Mouse (Mus musculus) CH12.LX (cell line): ENCODE measurements around the gene Idh2.

ENCODE experiments used
- CTCF ChIP-seq, 2 experiments: IDR thresholded peaks in 1 of 2; conservative IDR thresholded peaks in 1 of 2; 2 replicates each; pipeline ENCODE4 v1.5.1; 2011 to 2012; ENCODE audit warnings: low read depth in 2 of 2, low read length in 2 of 2, improper control_type of control experiment in 1 of 2, inconsistent platforms in 1 of 2, mild to moderate bottlenecking in 1 of 2, moderate library complexity in 1 of 2
- EP300 ChIP-seq: IDR thresholded peaks from 2 replicates; pipeline ENCODE4 v1.6.1; 2011; ENCODE audit warnings: low read length, improper control_type of control experiment
- MAFK ChIP-seq: IDR thresholded peaks from 2 replicates; pipeline ENCODE4 v1.6.1; 2011; ENCODE audit warnings: low read length, improper control_type of control experiment; ENCODE audit not compliant: insufficient replicate concordance
- MAX ChIP-seq: IDR thresholded peaks from 2 replicates; pipeline ENCODE4 v1.6.1; 2011; ENCODE audit warnings: low read length, improper control_type of control experiment
- MXI1 ChIP-seq: IDR thresholded peaks from 2 replicates; pipeline ENCODE4 v1.6.1; 2011; ENCODE audit warnings: mild to moderate bottlenecking, low read depth, low read length, improper control_type of control experiment
- POLR2A ChIP-seq: IDR thresholded peaks from 2 replicates; pipeline ENCODE4 v1.6.1; 2011; ENCODE audit warnings: low read depth, mild to moderate bottlenecking, improper control_type of control experiment, low read length
- SMC3 ChIP-seq: IDR thresholded peaks from 2 replicates; pipeline ENCODE4 v1.6.1; 2011; ENCODE audit warnings: low read depth, low read length, improper control_type of control experiment
- UBTF ChIP-seq: IDR thresholded peaks from 2 replicates; pipeline ENCODE4 v1.6.1; 2012; ENCODE audit warnings: low read depth, mild to moderate bottlenecking, inconsistent platforms, low read length, improper control_type of control experiment, moderate library complexity
- ZC3H11A ChIP-seq: IDR thresholded peaks from 2 replicates; pipeline ENCODE4 v1.6.1; 2012; ENCODE audit warnings: low read depth, mild to moderate bottlenecking, inconsistent platforms, low read length, improper control_type of control experiment
- ZNF384 ChIP-seq: IDR thresholded peaks from 2 replicates; pipeline ENCODE4 v1.6.1; 2012; ENCODE audit warnings: low read depth, low read length, improper control_type of control experiment, inconsistent platforms

GRCm38 (mm10) chr7:80071209-80071608 lies 44.0 kb downstream of the Idh2 start:
- TF ChIP-seq MAX = no peak
- TF ChIP-seq ZC3H11A = no peak
- TF ChIP-seq POLR2A = no peak
- TF ChIP-seq ZNF384 = no peak
- no peak for TF ChIP-seq EP300
- TF ChIP-seq CTCF (conservative IDR thresholded peaks at IDR 0.05 in 1 of 2, IDR thresholded peaks at IDR 0.05 in 1 of 2; ENCODE audit: low read depth in 2 of 2, low read length in 2 of 2) = no peak
- no peak for TF ChIP-seq MAFK
- no peak for TF ChIP-seq UBTF
- TF ChIP-seq MXI1 = no peak
- no peak for TF ChIP-seq SMC3
